8 mouse cellular contexts compared by ENCODE assay signal in the genomic region with DNA sequence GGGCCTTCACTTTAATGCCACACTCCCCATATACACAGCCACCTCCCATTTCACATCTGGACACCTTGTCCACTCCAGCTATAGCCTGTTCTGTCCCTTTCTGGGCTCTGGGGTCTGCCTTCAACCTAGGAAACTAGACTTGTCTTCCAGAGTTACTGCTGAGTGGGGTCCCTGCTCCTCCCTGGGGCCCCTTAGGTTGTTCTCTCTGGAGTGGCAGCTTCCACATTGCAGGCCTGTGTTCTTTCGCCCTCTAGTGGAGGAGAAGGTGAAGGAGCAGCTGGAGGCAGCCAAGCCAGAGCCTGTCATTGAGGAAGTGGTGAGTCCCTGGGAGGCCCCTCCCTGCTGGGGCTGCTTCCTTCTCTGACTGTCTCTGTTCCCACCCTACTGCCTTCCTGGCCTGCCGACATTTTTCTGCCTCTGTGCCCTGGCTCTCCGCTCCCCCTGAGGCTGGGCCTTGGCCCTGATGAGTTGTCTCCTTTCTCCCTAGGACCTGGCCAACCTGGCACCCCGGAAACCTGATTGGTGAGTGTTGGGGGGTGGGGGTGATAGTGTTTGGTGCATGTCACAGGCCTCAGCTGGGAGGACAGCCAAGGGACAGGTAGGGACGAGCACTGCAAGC. TPM values are rescaled to one million over a fixed set of nuclear protein-coding genes. Genes with fewer than 3 reads are reported as not detected.
DNase-seq lines count a peak whose midpoint lies in the region; ATAC-seq and TF ChIP-seq lines count a peak whose summit lies in the region.

No protein-coding gene starts in this region.

- H3K4me3 ChIP-seq in ES-E14 (ENCODE audit: insufficient read depth in 1 of 2, low read depth in 1 of 2, low read length in 2 of 2, poor library complexity in 1 of 2, severe bottlenecking in 1 of 2): no peak overlapping the region
- no peak overlapping the region for H3K4me3 ChIP-seq in forebrain, postnatal 0 days (ENCODE audit: low read depth, low read length)
- H3K4me3 ChIP-seq in lung, embryonic 15.5 days: peak overlapping the region; percentile 8; the same call in 1 of the 2 replicates
- H3K4me3 ChIP-seq in olfactory bulb, adult 2 months (ENCODE audit: insufficient read depth, low read depth, low read length): no peak overlapping the region
- H3K4me3 ChIP-seq in thymus, adult 2 months (ENCODE audit: control insufficient read depth, insufficient read depth, low read length): peak overlapping the region; percentile 43

- TF ChIP-seq CTCF in forebrain, postnatal 0 days (IDR thresholded peaks at IDR 0.05; ENCODE audit: low read depth): peak; percentile 94
- peak; percentile 68 for TF ChIP-seq CTCF in olfactory bulb, adult 2 months (IDR thresholded peaks at IDR 0.05; ENCODE audit: insufficient read depth, low read depth, low read length)
- peak; percentile 86; the same call in 1 of the 2 replicates for TF ChIP-seq CTCF in thymus, adult 2 months (IDR thresholded peaks at IDR 0.05; ENCODE audit: borderline replicate concordance, control insufficient read depth, extremely low read depth, insufficient read depth, low read length, poor library complexity)

- no peak overlapping the region for H3K4me2 ChIP-seq in forebrain, postnatal 0 days (ENCODE audit: low read depth)
- peak overlapping the region; percentile 33 for H3K4me2 ChIP-seq in lung, embryonic 15.5 days

- no peaks in the 10 kb centered on the region for H3K27me3 ChIP-seq in forebrain, postnatal 0 days (ENCODE audit: insufficient read depth, low read length)
- H3K27me3 ChIP-seq in lung, embryonic 15.5 days: no peaks in the 10 kb centered on the region
- H3K27me3 ChIP-seq in thymus, adult 2 months (ENCODE audit: control insufficient read depth, insufficient read depth, low read length): no peaks in the 10 kb centered on the region

- peaks cover 2% of the 10 kb centered on the region; the same call in 1 of the 2 replicates for H3K36me3 ChIP-seq in ES-E14 (ENCODE audit: control insufficient read depth, insufficient read depth, low read length, poor library complexity, severe bottlenecking)
- peaks cover 14% of the 10 kb centered on the region for H3K36me3 ChIP-seq in forebrain, postnatal 0 days (ENCODE audit: insufficient read depth)
- H3K36me3 ChIP-seq in lung, embryonic 15.5 days: peaks cover 21% of the 10 kb centered on the region
- H3K36me3 ChIP-seq in thymus, adult 2 months (ENCODE audit: control insufficient read depth, insufficient read depth, low read length): peaks cover 10% of the 10 kb centered on the region

- no peak overlapping the region for H3K27ac ChIP-seq in ES-E14 (ENCODE audit: insufficient read depth, low read depth, low read length, poor library complexity, severe bottlenecking)
- no peak overlapping the region for H3K27ac ChIP-seq in forebrain, postnatal 0 days (ENCODE audit: low read depth, low read length)
- no peak overlapping the region for H3K27ac ChIP-seq in lung, embryonic 15.5 days
- no peak overlapping the region for H3K27ac ChIP-seq in olfactory bulb, adult 2 months (ENCODE audit: insufficient read depth, low read depth, low read length)
- 0 out of 2 replicates have a peak overlapping the region, but pooled peaks have one; percentile 10 for H3K27ac ChIP-seq in thymus, adult 2 months (ENCODE audit: control insufficient read depth, insufficient read depth, low read length)

- no peaks in the 10 kb centered on the region for H3K9me3 ChIP-seq in ES-E14 (ENCODE audit: control insufficient read depth, insufficient read depth, low read depth, low read length)
- H3K9me3 ChIP-seq in forebrain, postnatal 0 days (ENCODE audit: low read length): no peaks in the 10 kb centered on the region
- H3K9me3 ChIP-seq in lung, embryonic 15.5 days: no peaks in the 10 kb centered on the region

- in situ Hi-C loops in ES-E14 (cut with MboI; ENCODE audit: low sequenced_read_pairs in 2 of 2, unreplicated experiment in 2 of 2): loop anchor here in 1 of 2 experiments (10.0 kb wide), 1 partner anchor 165 kb away; a partner anchor contains a TSS

- peak; percentile 57 for DNase-seq in ES-E14 (ENCODE audit: low read depth, low spot score)
- DNase-seq in cerebellum, adult 18-20 months: peak; percentile 76 to 79
- DNase-seq in forebrain, postnatal 0 days: peak; percentile 79
- DNase-seq in heart, postnatal 36 days: peak; percentile 78 to 83
- DNase-seq in layer of hippocampus, adult 8-10 months (ENCODE audit: low spot score in 2 of 2): peak; percentile 72 to 79
- DNase-seq in thymus, adult 2 months: peak; percentile 86

- TF ChIP-seq POLR2A in olfactory bulb, adult 2 months (IDR thresholded peaks at IDR 0.05; ENCODE audit: insufficient read depth, low read depth, low read length): no peak
- no peak for TF ChIP-seq POLR2A in thymus, adult 2 months (IDR thresholded peaks at IDR 0.05; ENCODE audit: control insufficient read depth, extremely low read depth, insufficient read depth, low read length, poor library complexity)

- 53% methylated on average over 5 of the region's 5 CpGs for WGBS in forebrain, postnatal 0 days
- WGBS in lung, embryonic 15.5 days: 34% methylated on average over 5 of the region's 5 CpGs
- 46% methylated on average over 5 of the region's 5 CpGs for WGBS in olfactory bulb, adult 2 months
- 17% methylated on average over 5 of the region's 5 CpGs for WGBS in thymus, adult 2 months

- no peak overlapping the region for H3K9ac ChIP-seq in ES-E14 (ENCODE audit: insufficient read depth, low read depth, low read length, poor library complexity, severe bottlenecking)
- no peak overlapping the region for H3K9ac ChIP-seq in forebrain, postnatal 0 days
- H3K9ac ChIP-seq in lung, embryonic 15.5 days: no peak overlapping the region

- peak; percentile 91 for ATAC-seq in forebrain, postnatal 0 days
- ATAC-seq in lung, embryonic 15.5 days (ENCODE audit: borderline replicate concordance, extremely low read depth, low FRiP score, low TSS enrichment): peak; percentile 83

- intact Hi-C loops in heart, postnatal 36 days (cut with DNase I): loop anchor here (1.0 to 5.0 kb wide), 4 partner anchors 39 to 297 kb away; no protein-coding TSS in a partner anchor

- H3K4me1 ChIP-seq in ES-E14 (ENCODE audit: control insufficient read depth in 2 of 2, insufficient read depth in 2 of 2, low read length in 2 of 2, poor library complexity in 1 of 2): peaks cover 0 to 3% of the 10 kb centered on the region in 2 experiments; a peak in 1 of 4 replicates
- H3K4me1 ChIP-seq in forebrain, postnatal 0 days (ENCODE audit: insufficient read depth): no peaks in the 10 kb centered on the region
- peaks cover 9% of the 10 kb centered on the region; the same call in 1 of the 2 replicates for H3K4me1 ChIP-seq in lung, embryonic 15.5 days
- H3K4me1 ChIP-seq in olfactory bulb, adult 2 months (ENCODE audit: control insufficient read depth, insufficient read depth, low read length): peaks cover 8% of the 10 kb centered on the region
- H3K4me1 ChIP-seq in thymus, adult 2 months (replicated peaks; ENCODE audit: control insufficient read depth, insufficient read depth, low read length): peaks cover 4% of the 10 kb centered on the region

TF ChIP-seq in ES-E14, 5 proteins besides CTCF, POLR2A, EP300 and RAD21:
- peak; percentile 57; the same call in 1 of the 2 replicates for TF ChIP-seq ZC3H11A (IDR thresholded peaks at IDR 0.05; ENCODE audit: borderline replicate concordance, low read depth, low read length)
- TF ChIP-seq ZNF384 (IDR thresholded peaks at IDR 0.05; ENCODE audit: low read depth, low read length): no peak
- TF ChIP-seq CHD2 (IDR thresholded peaks at IDR 0.05; ENCODE audit: low read depth, low read length): no peak

RNA-seq across cellular contexts. Expression of a gene that starts 31.9 kb away (rescaled TPM):
- 0.48 and 0.89 TPM in 2 replicates for total RNA-seq in ES-E14 (2012; rRNA removed)
- total RNA-seq in forebrain, postnatal 0 days (2014; rRNA removed): 0.69 and 0.76 TPM in 2 replicates
- polyA plus RNA-seq in forebrain, postnatal 0 days (2015; fragmentation: Nextera tagmentation; extraction: Ambion mirVana): 0.99 and 1.1 TPM in 2 replicates
- total RNA-seq in heart, postnatal 36 days (2021): over 10,000 TPM; 10,942 to 11,353 TPM
- total RNA-seq in layer of hippocampus, adult 8-10 months (2022): 1 to 10 TPM in 1 of 4 experiments, under 1 TPM in 1, not detected in 2; 0.74 to 1.9 TPM
- 19.8 and 68.6 TPM in 2 replicates for polyA plus RNA-seq in lung, embryonic 15.5 days (2015; fragmentation: Nextera tagmentation; extraction: Ambion mirVana)
- not detected in 2 replicates for polyA plus RNA-seq in olfactory bulb, adult 2 months (2012; ENCODE audit: insufficient read depth, insufficient read length, low replicate concordance, missing spikeins)
- polyA plus RNA-seq in thymus, adult 2 months (2012; rRNA removed): 2.4 and 293 TPM in 2 replicates

RNA-seq across cellular contexts. Expression of a gene that starts 37.2 kb away (rescaled TPM):
- 3.2 and 6.8 TPM in 2 replicates for total RNA-seq in ES-E14 (2012; rRNA removed)
- 11.4 and 14.2 TPM in 2 replicates for total RNA-seq in forebrain, postnatal 0 days (2014; rRNA removed)
- 7.8 and 8.7 TPM in 2 replicates for polyA plus RNA-seq in forebrain, postnatal 0 days (2015; fragmentation: Nextera tagmentation; extraction: Ambion mirVana)
- total RNA-seq in heart, postnatal 36 days (2021): 1 to 10 TPM; 6.5 to 6.6 TPM
- 10 to 100 TPM in 1 of 4 experiments, 1 to 10 TPM in 3; 6.1 to 10.5 (median 8.7) TPM for total RNA-seq in layer of hippocampus, adult 8-10 months (2022)
- polyA plus RNA-seq in lung, embryonic 15.5 days (2015; fragmentation: Nextera tagmentation; extraction: Ambion mirVana): 78.8 and 79.7 TPM in 2 replicates
- polyA plus RNA-seq in olfactory bulb, adult 2 months (2012; ENCODE audit: insufficient read depth, insufficient read length, low replicate concordance, missing spikeins): not detected in 2 replicates
- 5.4 and 5.8 TPM in 2 replicates for polyA plus RNA-seq in thymus, adult 2 months (2012; rRNA removed)

RNA-seq across cellular contexts. Expression of a gene that starts 53.4 kb away (rescaled TPM):
- 79.9 and 82.2 TPM in 2 replicates for total RNA-seq in ES-E14 (2012; rRNA removed)
- total RNA-seq in forebrain, postnatal 0 days (2014; rRNA removed): 38.4 and 48.4 TPM in 2 replicates
- 103 and 104 TPM in 2 replicates for polyA plus RNA-seq in forebrain, postnatal 0 days (2015; fragmentation: Nextera tagmentation; extraction: Ambion mirVana)
- 10 to 100 TPM; 60.6 to 66.9 TPM for total RNA-seq in heart, postnatal 36 days (2021)
- 10 to 100 TPM; 46.4 to 61.2 (median 57.8) TPM for total RNA-seq in layer of hippocampus, adult 8-10 months (2022)
- 151 TPM in 2 replicates for polyA plus RNA-seq in lung, embryonic 15.5 days (2015; fragmentation: Nextera tagmentation; extraction: Ambion mirVana)
- not detected in 2 replicates for polyA plus RNA-seq in olfactory bulb, adult 2 months (2012; ENCODE audit: insufficient read depth, insufficient read length, low replicate concordance, missing spikeins)
- 105 and 152 TPM in 2 replicates for polyA plus RNA-seq in thymus, adult 2 months (2012; rRNA removed)

RNA-seq across cellular contexts. Expression of a gene that starts 55.8 kb away (rescaled TPM):
- total RNA-seq in ES-E14 (2012; rRNA removed): 13.6 and 24.1 TPM in 2 replicates
- total RNA-seq in forebrain, postnatal 0 days (2014; rRNA removed): 6.1 and 17.6 TPM in 2 replicates
- 1.1 and 2.0 TPM in 2 replicates for polyA plus RNA-seq in forebrain, postnatal 0 days (2015; fragmentation: Nextera tagmentation; extraction: Ambion mirVana)
- 10 to 100 TPM in 1 of 2 experiments, 1 to 10 TPM in 1; 9.5 to 11.0 TPM for total RNA-seq in heart, postnatal 36 days (2021)
- total RNA-seq in layer of hippocampus, adult 8-10 months (2022): 10 to 100 TPM; 15.1 to 18.5 (median 18.1) TPM
- 3.6 and 4.2 TPM in 2 replicates for polyA plus RNA-seq in lung, embryonic 15.5 days (2015; fragmentation: Nextera tagmentation; extraction: Ambion mirVana)
- not detected in 2 replicates for polyA plus RNA-seq in olfactory bulb, adult 2 months (2012; ENCODE audit: insufficient read depth, insufficient read length, low replicate concordance, missing spikeins)
- polyA plus RNA-seq in thymus, adult 2 months (2012; rRNA removed): 297 and 301 TPM in 2 replicates

Comparison
In these comparisons a context has a peak if more than half of its experiments do, and no peak if none do; other contexts are left out.
1. H3K4me3 ChIP-seq: peak in lung, embryonic 15.5 days (single experiment) and thymus, adult 2 months (single experiment); none in ES-E14 (0 of 2), forebrain, postnatal 0 days (single experiment) and olfactory bulb, adult 2 months (single experiment).
2. RNA of a gene that starts 31.9 kb away (total RNA-seq): 10,942 to 11,353 TPM in heart, postnatal 36 days; 0.48 to 0.89 TPM in ES-E14, 0.69 to 0.76 TPM in forebrain, postnatal 0 days and 0.74 to 1.9 TPM in layer of hippocampus, adult 8-10 months; every median in the first group is over 1,000 times any median in the second.
3. Peak in every context shown above with its lines, with median percentiles within 50 percentile points of each other: DNase-seq and CTCF ChIP-seq.